Mouse (Mus musculus) liver, postnatal 0 days (tissue): ENCODE results near the gene Fzd1.

Source experiments
- CTCF ChIP-seq: sonication (generic); IDR thresholded peaks from 2 replicates; pipeline ENCODE4 v1.5.1; 2016; ENCODE audit warnings: antibody characterized with exemption, low read depth
- EP300 ChIP-seq: IDR thresholded peaks from 2 replicates; pipeline ENCODE4 v1.6.1; 2016; ENCODE audit warnings: antibody characterized with exemption, low read depth, mild to moderate bottlenecking

DNA sequence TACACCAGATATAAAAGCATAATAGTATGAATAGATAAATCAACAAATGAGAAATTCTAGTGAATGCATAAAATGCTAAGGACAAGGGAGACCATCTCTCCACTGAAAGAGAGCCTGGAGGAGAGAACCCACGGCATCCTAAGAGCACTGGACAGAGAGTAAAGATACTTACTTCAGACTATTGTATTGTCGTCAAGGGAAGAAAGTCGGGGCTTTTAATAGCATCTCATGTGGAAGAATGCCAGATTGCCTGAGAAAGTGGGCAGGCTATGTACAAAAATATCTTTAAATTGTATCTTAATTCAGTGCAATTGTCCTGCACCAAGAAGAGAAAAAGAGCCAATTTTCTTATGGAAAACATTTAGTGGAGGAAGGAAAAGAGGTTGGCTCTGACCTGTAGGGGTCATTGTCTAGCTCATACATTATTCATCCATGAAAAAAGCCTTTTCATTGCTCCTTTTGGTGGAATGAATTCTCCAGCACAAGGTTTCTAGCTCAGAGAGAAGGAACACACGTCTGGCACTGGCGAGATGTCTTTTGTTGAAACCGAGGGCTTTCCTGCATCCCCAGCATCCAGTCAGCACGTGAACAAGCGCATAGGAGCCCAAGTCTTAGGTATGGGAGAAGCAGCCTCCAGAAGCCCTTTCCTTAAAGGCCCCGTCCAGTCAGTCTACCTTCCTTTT is 15.4 kb upstream of the Fzd1 start:
- TF ChIP-seq CTCF (no peak), EP300 (no peak)
